Mouse (Mus musculus): ENCODE measurements around the gene Syne4. TPM values are rescaled to one million over a fixed set of nuclear protein-coding genes. Genes with fewer than 3 reads are reported as not detected.
A peak's percentile ranks its signal among the peaks of the same experiment; 100 is the strongest.

Gene Syne4
- polyA plus RNA-seq, 1 experiment from 2014 or later: 36.9 TPM

DNA sequence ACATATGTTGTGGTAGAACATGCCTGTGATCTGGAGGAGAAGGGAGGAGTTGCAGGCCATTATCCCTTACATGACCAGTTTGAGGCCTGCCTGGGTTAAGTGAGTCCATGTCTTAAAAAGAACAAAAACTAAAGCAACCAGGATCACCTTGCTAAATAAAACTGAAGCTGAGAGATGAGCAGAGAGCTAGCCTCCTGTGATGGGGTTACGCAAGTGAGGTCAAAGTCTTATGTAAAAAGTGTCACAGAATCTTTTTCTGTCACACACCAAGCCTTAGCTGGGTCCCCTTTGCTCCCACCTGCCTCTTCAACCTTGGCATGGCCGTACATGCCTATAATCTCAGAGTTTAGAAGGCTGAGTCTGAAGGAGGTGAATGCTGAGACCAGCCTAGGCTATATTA is 6.3 kb downstream of the Syne4 start:
- Histone ChIP-seq H3K4me1 (peaks cover 13% of the 10 kb centered on the region), H3K4me2 (replicated peaks) (peak overlapping the region; percentile 81), H3K4me3 (replicated peaks) (peak overlapping the region; percentile 89), H3K36me3 (no peaks in the 10 kb centered on the region), H3K27me3 (no peaks in the 10 kb centered on the region), H3K9me3 (replicated peaks) (0 out of 2 replicates have a peak, but pooled peaks cover 4% of the 10 kb centered on the region), H3K27ac (replicated peaks) (no peak overlapping the region), H3K9ac (peak overlapping the region; percentile 13; the same call in 1 of the 2 replicates)
- 69% methylated on average over 2 of the region's 2 CpGs for WGBS
- no peak for ATAC-seq (ENCODE audit: insufficient number of reproducible peaks, low FRiP score, low TSS enrichment, low read depth)

DNA sequence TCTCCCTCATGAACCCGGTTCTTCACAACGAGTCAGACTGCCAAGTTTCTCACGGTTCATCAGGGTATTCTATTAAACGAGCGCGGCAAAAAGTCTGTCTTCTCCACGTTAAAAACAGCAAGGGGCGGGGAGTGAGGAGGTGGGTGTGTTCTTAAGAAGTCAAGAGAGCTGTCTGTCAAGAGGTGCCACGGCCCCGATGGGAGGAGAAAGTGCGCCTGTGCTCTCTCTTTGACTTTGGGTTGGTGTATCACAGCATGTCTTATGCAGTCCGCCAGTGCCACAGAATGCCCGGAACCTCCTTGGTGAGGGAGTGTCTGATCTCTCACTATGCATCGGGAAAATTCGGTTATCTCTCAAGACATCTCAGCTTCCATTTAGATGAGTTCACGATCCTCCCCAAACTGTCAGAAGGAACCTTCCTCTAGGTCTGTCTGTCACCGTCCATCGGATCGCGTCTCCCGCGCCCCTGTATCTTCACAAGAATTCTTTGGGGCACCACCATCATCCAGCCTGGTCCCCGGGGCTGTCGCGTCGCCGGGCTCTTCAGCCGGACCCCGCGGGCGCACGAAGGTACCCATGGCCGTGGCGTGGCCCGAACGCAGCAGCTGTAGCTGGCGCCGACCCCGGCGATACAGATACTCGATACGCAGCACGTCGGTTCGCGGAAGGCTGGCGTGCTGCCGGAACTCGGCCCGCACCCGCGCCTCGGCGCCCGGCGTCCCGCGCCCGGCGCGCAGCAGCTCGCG is 7.1 kb downstream of the Syne4 start, which contains the start of gene E130208F15Rik:
Gene E130208F15Rik, plus strand, starts transcription at position 202 of the 746 bp plus-strand sequence.
- ATAC-seq (ENCODE audit: insufficient number of reproducible peaks, low FRiP score, low TSS enrichment, low read depth): peak; percentile 61
- 0 out of 2 replicates have a peak, but pooled peaks cover 4% of the 10 kb centered on the region for H3K9me3 ChIP-seq (replicated peaks)
- WGBS: under 1% methylated on average over 63 of the region's 63 CpGs

DNA sequence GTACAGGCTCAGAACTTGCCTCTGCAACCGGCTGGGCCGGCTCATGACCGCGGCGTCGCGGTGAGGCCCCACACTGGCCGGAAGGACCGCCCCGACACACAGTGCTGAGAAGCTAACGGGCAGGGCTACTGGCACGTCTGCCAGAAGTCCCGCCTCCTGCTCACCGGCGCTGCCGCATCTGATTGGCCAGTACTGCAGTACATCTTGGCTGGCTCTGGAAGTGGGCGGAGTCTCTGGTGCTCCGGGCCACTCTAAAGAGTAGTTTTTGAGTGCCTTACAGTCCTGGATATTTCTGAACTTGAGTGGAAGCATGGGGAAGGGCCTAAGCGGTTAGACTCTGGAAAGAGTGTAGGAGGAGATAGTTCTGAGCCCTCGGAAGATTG is 7.7 kb downstream of the Syne4 start:
- under 1% methylated on average over 20 of the region's 20 CpGs for WGBS
- ATAC-seq (ENCODE audit: insufficient number of reproducible peaks, low FRiP score, low TSS enrichment, low read depth): peak; percentile 98

More for the DNA sequence above, 7.1 kb downstream of the Syne4 start, which contains the start of gene E130208F15Rik:
- peak within 1 kb of the TSS; percentile 89 for H3K4me3 ChIP-seq (replicated peaks)
- peak within 1 kb of the TSS; percentile 81 for H3K4me2 ChIP-seq (replicated peaks)
- H3K27ac ChIP-seq (replicated peaks): peak within 1 kb of the TSS; percentile 95
- H3K27me3 ChIP-seq: no peaks in the 10 kb centered on the region
- H3K9ac ChIP-seq: peak within 1 kb of the TSS; percentile 85
- no peaks in the 10 kb centered on the region for H3K36me3 ChIP-seq
- H3K4me1 ChIP-seq: peaks cover 13% of the 10 kb centered on the region

DNA sequence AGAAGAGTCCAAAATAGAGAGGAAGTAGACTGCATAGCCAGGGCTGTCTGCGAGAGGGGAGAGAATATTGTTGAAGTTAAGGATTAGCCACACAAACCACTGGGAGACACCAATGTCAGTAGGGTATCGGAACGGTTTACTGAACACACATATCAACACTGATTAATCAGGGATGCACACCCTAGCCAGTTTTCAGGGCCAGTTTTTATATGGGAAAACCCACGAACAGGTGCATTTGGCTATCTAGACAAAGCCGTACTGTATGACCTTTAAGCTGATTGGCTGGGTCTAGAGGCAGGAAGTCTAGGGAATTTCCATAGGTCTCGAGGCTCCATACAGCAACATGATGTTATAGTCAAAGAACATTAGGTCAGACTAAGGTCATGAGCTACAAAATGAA is 8.3 kb downstream of the Syne4 start:
- H3K4me1 ChIP-seq: peaks cover 13% of the 10 kb centered on the region
- 0 out of 2 replicates have a peak, but pooled peaks cover 4% of the 10 kb centered on the region for H3K9me3 ChIP-seq (replicated peaks)
- peak overlapping the region; percentile 89 for H3K4me3 ChIP-seq (replicated peaks)
- ATAC-seq (ENCODE audit: insufficient number of reproducible peaks, low FRiP score, low TSS enrichment, low read depth): no peak
- no peaks in the 10 kb centered on the region for H3K36me3 ChIP-seq
- H3K9ac ChIP-seq: no peak overlapping the region
- no peaks in the 10 kb centered on the region for H3K27me3 ChIP-seq
- 25% methylated on average over 6 of the region's 6 CpGs for WGBS
- H3K4me2 ChIP-seq (replicated peaks): peak overlapping the region; percentile 81
- peak overlapping the region; percentile 95 for H3K27ac ChIP-seq (replicated peaks)

More for the DNA sequence above, 7.7 kb downstream of the Syne4 start:
- Histone ChIP-seq H3K4me1 (peaks cover 13% of the 10 kb centered on the region), H3K9me3 (replicated peaks) (0 out of 2 replicates have a peak, but pooled peaks cover 4% of the 10 kb centered on the region), H3K27me3 (no peaks in the 10 kb centered on the region), H3K27ac (replicated peaks) (peak overlapping the region; percentile 95), H3K4me3 (replicated peaks) (peak overlapping the region; percentile 89), H3K9ac (peak overlapping the region; percentile 85), H3K36me3 (no peaks in the 10 kb centered on the region), H3K4me2 (replicated peaks) (peak overlapping the region; percentile 81)

DNA sequence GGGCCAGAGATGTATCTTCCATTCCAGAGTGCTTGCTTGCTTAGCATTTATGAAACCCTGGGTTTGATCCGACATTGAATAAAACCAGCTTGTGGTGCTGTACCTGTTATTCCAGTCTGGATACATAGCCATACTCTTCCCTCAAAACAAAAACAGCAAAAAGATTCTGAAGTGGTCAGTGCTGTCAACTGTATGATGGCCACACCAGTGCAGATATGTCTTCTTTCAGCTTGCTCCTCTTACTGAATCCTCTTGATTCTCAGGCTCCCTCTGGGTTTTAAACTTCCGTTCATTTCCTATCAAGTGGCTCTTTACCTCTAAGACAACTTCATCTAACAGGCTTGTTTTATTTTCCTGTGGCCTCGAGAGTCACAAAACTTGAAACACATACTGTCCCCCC is 9.2 kb downstream of the Syne4 start, which contains the start of gene Sdhaf1:
Gene Sdhaf1, minus strand, starts transcription at position 101 of the 400 bp plus-strand sequence.
- Histone ChIP-seq H3K4me2 (replicated peaks) (peak within 1 kb of the TSS; percentile 81), H3K4me1 (peaks cover 13% of the 10 kb centered on the region), H3K27ac (replicated peaks) (peak within 1 kb of the TSS; percentile 95), H3K4me3 (replicated peaks) (peak within 1 kb of the TSS; percentile 89), H3K9ac (no peak within 1 kb of the TSS), H3K9me3 (replicated peaks) (0 out of 2 replicates have a peak, but pooled peaks cover 4% of the 10 kb centered on the region), H3K36me3 (no peaks in the 10 kb centered on the region), H3K27me3 (no peaks in the 10 kb centered on the region)
- ATAC-seq (ENCODE audit: insufficient number of reproducible peaks, low FRiP score, low TSS enrichment, low read depth): no peak
- 66% methylated on average over 3 of the region's 3 CpGs for WGBS

DNA sequence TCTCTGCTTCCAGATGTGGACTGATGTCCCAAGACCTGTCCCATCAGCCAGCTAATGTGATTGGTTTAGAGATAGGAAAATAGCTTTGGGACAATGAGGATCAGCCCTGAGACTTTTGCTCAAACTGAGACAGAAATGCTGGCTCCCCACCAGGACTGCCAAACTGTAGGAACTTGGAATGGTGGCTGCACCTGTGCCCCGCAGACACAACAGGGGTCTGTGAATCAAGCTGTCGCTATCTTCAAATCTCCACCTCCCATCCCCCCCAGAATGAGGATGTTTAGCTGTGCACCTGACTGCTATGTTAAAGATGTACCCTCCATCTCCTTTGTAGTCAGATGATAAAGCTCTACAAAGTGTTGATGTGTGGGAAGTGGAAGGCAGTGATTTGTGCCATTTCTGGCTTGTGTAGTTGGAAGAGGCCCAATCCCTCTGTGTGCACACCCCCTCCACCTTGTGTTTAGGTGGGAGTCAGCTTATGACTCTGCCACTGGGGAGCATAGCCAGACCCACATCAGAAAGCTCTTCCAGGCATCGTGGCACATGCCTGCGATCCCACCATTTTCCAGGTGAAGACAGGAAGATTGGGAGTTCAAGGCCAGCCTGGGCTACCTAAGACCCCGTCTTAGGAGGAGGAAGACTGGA is 9.8 kb downstream of the Syne4 start:
- Histone ChIP-seq H3K4me2 (replicated peaks) (no peak overlapping the region), H3K9ac (no peak overlapping the region), H3K27me3 (no peaks in the 10 kb centered on the region), H3K4me3 (replicated peaks) (no peak overlapping the region), H3K27ac (replicated peaks) (no peak overlapping the region), H3K4me1 (peaks cover 13% of the 10 kb centered on the region), H3K9me3 (replicated peaks) (0 out of 2 replicates have a peak, but pooled peaks cover 4% of the 10 kb centered on the region), H3K36me3 (no peaks in the 10 kb centered on the region)
- no peak for ATAC-seq (ENCODE audit: insufficient number of reproducible peaks, low FRiP score, low TSS enrichment, low read depth)
- 79% methylated on average over 5 of the region's 5 CpGs for WGBS

DNA sequence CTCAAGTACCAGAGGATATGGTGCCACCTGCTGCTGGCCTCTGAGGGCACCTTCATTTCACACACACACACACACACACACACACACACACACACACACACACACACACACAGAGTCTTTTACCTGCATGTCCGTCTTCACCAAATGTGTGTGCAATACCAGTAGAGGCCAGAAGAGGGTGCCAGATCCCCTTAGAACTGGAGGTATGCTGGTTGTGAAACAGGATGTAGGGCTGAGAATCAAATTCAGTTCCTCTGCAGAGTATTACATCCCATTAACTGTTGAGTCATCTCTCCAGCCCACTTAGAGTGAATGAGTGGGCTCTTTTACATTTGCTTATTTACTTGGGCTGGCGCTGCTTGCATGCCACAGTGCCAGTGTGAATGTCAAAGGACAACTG is 10.8 kb downstream of the Syne4 start:
- ATAC-seq (ENCODE audit: insufficient number of reproducible peaks, low FRiP score, low TSS enrichment, low read depth): no peak
- Histone ChIP-seq H3K4me1 (peaks cover 13% of the 10 kb centered on the region), H3K9ac (no peak overlapping the region), H3K27me3 (no peaks in the 10 kb centered on the region), H3K4me2 (replicated peaks) (no peak overlapping the region), H3K36me3 (no peaks in the 10 kb centered on the region), H3K4me3 (replicated peaks) (no peak overlapping the region), H3K9me3 (replicated peaks) (0 out of 2 replicates have a peak, but pooled peaks cover 4% of the 10 kb centered on the region), H3K27ac (replicated peaks) (no peak overlapping the region)
- 49% methylated on average over 2 of the region's 2 CpGs for WGBS

DNA sequence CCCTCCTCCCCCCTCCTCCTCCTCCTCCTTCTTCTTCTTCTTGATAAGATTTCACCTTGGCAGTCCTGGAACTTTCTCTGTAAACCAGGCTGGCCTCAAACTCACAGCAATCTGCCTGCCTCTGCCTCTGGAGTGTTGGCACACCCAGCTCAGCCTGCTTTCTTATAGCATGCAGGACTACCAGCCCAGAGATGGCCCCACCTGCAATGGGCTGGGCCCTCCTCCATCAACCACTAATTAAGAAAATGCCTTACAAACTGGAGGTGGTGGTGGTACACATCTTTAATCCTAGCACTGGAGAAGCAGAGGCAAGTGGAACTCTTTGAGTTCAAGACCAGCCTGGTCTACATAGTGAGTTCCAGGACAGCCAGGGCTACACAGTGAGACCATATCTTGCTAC is 11.8 kb downstream of the Syne4 start:
- H3K9ac ChIP-seq: no peak overlapping the region
- H3K4me1 ChIP-seq: peaks cover 6% of the 10 kb centered on the region
- no peak for ATAC-seq (ENCODE audit: insufficient number of reproducible peaks, low FRiP score, low TSS enrichment, low read depth)
- no peaks in the 10 kb centered on the region for H3K36me3 ChIP-seq
- H3K4me3 ChIP-seq (replicated peaks): no peak overlapping the region
- H3K4me2 ChIP-seq (replicated peaks): no peak overlapping the region
- H3K27ac ChIP-seq (replicated peaks): no peak overlapping the region
- no peaks in the 10 kb centered on the region; the same call in 1 of the 2 replicates for H3K27me3 ChIP-seq
- 0 out of 2 replicates have a peak, but pooled peaks cover 4% of the 10 kb centered on the region for H3K9me3 ChIP-seq (replicated peaks)

DNA sequence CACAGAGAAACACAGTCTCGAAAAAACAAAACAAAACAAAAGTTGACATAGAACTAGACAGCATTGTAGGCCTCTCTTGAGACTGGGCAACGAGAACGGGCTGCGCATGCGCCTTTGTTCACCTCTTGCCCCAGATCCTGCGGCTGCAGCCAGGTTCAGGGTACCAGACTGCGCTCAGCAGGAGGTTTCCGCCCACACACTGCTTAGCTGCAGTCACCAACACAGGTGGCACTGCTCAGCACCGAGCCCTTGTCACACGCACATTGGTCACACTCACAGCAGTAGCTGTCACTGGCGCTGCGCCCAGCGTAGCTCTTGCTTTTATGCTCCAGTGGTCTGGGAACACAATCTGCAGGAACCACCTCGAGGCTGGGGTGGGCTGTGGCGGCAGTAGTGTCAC is 12.5 kb downstream of the Syne4 start:
- no peak overlapping the region for H3K4me2 ChIP-seq (replicated peaks)
- H3K9ac ChIP-seq: no peak overlapping the region
- 57% methylated on average over 15 of the region's 15 CpGs for WGBS
- no peak for ATAC-seq (ENCODE audit: insufficient number of reproducible peaks, low FRiP score, low TSS enrichment, low read depth)
- no peaks in the 10 kb centered on the region for H3K36me3 ChIP-seq
- H3K27me3 ChIP-seq: peaks cover 4% of the 10 kb centered on the region; the same call in 1 of the 2 replicates
- no peak overlapping the region for H3K4me3 ChIP-seq (replicated peaks)
- peaks cover 11% of the 10 kb centered on the region; the same call in 1 of the 2 replicates for H3K4me1 ChIP-seq
- H3K9me3 ChIP-seq (replicated peaks): 0 out of 2 replicates have a peak, but pooled peaks cover 4% of the 10 kb centered on the region
- H3K27ac ChIP-seq (replicated peaks): no peak overlapping the region

DNA sequence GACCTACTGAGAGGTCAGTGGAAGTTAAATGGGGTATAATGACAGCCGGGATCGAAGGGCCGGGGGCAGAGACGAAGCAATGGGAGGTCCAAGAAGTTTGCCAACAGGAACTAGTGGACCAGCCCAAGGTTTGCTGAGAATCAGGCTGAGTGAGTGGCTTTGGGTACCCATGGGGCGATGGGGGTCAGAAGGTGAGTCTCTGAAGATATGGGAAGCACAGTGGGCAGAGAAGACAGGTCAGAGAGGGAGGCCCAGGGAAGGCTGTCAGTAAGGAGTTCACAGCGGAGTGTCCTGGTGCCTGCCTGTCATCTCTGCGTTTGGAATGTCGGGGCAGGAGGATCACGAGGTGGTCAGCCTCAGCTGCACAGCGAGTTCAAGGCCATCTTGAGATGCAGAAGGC is 13.8 kb downstream of the Syne4 start:
- no peaks in the 10 kb centered on the region for H3K36me3 ChIP-seq
- H3K9ac ChIP-seq: no peak overlapping the region
- H3K27ac ChIP-seq (replicated peaks): no peak overlapping the region
- no peak overlapping the region for H3K4me2 ChIP-seq (replicated peaks)
- no peak for ATAC-seq (ENCODE audit: insufficient number of reproducible peaks, low FRiP score, low TSS enrichment, low read depth)
- WGBS: 52% methylated on average over 10 of the region's 10 CpGs
- peaks cover 16% of the 10 kb centered on the region for H3K4me1 ChIP-seq
- H3K4me3 ChIP-seq (replicated peaks): no peak overlapping the region
- H3K27me3 ChIP-seq: peaks cover 4% of the 10 kb centered on the region; the same call in 1 of the 2 replicates
- H3K9me3 ChIP-seq (replicated peaks): 0 out of 2 replicates have a peak, but pooled peaks cover 4% of the 10 kb centered on the region

DNA sequence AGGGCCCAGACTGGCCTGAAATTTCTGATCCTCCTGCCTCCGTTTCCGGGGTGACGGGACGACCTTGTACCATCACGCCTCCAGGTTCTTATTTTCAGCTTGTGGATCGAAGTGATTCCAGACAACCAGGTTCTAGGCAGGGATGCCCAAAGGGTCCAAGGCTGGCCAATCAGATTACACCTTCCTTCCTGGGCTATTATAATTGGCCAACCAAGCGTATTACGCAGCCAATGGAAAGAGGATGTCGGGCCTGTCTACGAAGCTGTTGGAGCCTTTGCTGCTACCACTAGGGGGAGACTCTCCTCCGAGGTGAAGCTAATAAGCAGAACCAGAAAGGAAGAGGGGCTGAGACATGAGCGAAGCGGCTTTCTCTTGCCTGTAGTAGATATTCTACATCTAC is 17.3 kb downstream of the Syne4 start:
- ATAC-seq (ENCODE audit: insufficient number of reproducible peaks, low FRiP score, low TSS enrichment, low read depth): peak; percentile 75
- Histone ChIP-seq H3K36me3 (no peaks in the 10 kb centered on the region), H3K4me2 (replicated peaks) (peak overlapping the region; percentile 19; the same call in 1 of the 2 replicates), H3K9me3 (replicated peaks) (no peaks in the 10 kb centered on the region), H3K27me3 (peaks cover 16% of the 10 kb centered on the region), H3K4me1 (peaks cover 28% of the 10 kb centered on the region), H3K27ac (replicated peaks) (no peak overlapping the region), H3K9ac (no peak overlapping the region), H3K4me3 (replicated peaks) (0 out of 2 replicates have a peak overlapping the region, but pooled peaks have one; percentile 0)
- 5% methylated on average over 13 of the region's 13 CpGs for WGBS
